Mouse (Mus musculus): ENCODE measurements at regions not wholly inside any gene's neighbourhood (a gene's known extent, or its start where the extent isn't known, plus 50 kb on each side); places are given as distances from the start of the nearest gene placed in this dataset.

DNA sequence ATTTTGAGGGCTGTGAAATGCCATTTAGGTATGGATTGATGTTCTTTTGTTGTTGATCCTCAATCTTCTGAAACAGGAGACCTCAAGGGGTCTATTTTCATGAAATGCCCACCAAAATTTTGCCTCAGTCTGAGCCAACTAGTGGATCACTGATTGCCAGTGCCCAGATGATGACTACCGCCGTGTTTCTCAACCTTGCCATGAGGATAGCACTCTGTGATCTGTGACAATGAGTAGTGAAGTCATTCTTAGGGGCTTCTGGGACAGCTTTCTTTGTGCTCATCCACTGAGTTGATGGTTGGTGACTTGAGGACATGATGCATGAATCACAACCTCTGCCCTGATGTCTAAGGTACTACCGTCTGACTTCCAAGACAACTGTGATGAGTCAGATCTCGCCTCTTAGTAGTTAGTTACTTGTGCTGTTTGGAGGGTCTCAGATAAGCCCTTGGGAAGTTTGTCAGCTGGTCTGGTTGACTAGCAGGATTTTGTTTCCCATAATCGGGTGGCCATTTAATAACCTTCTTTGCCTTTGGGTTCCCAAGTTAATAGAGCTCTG lies 101.2 kb downstream of the Gm5426 start:
- ATAC-seq (replicated peaks; ENCODE audit: low FRiP score) (no peak), DNase-seq (ENCODE audit: low spot score) (no peak)
- 89% methylated on average over 5 of the region's 5 CpGs for WGBS
- no peak overlapping the region for H3K4me2 ChIP-seq (ENCODE audit: low read depth, low read length, severe bottlenecking)
- H3K4me1 ChIP-seq (replicated peaks; ENCODE audit: control insufficient read depth, insufficient read depth, low read length): no peaks in the 10 kb centered on the region
- no peaks in the 10 kb centered on the region for H3K36me3 ChIP-seq (ENCODE audit: control insufficient read depth, insufficient read depth, low read length)
- H3K27me3 ChIP-seq (ENCODE audit: control insufficient read depth, insufficient read depth, low read length): no peaks in the 10 kb centered on the region
- no peak overlapping the region for H3K4me3 ChIP-seq (ENCODE audit: low read depth, low read length)
- H3K9ac ChIP-seq (ENCODE audit: low read length): no peak overlapping the region
- 0 out of 2 replicates have a peak, but pooled peaks cover 2% of the 10 kb centered on the region for H3K9me3 ChIP-seq (ENCODE audit: control insufficient read depth, low read length)
- H3K27ac ChIP-seq (ENCODE audit: low read depth, low read length): no peak overlapping the region

DNA sequence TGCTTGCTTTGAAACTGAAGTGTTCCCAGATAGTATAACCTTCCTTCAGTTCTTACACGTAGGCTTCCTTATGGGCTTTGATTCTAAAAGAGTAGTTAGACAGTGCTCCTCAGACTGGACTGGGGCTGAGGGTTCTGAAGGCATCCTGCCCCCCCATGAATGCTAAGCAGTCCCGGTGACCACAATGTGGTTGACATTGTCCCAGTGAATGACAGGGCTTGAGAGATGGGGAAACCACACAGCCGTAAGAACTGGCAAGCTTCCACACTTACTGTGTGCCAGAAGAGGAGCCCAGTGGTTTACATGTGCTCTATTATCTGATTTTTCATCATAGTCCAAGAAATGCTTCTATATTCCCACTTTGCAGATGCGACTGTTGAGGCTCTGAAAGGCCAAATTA lies 101.8 kb downstream of the Gm5426 start:
- 0 out of 2 replicates have a peak, but pooled peaks cover 2% of the 10 kb centered on the region for H3K9me3 ChIP-seq (ENCODE audit: control insufficient read depth, low read length)
- DNase-seq (ENCODE audit: low spot score): no peak
- no peaks in the 10 kb centered on the region for H3K36me3 ChIP-seq (ENCODE audit: control insufficient read depth, insufficient read depth, low read length)
- no peak overlapping the region for H3K4me2 ChIP-seq (ENCODE audit: low read depth, low read length, severe bottlenecking)
- no peaks in the 10 kb centered on the region for H3K4me1 ChIP-seq (replicated peaks; ENCODE audit: control insufficient read depth, insufficient read depth, low read length)
- no peak overlapping the region for H3K27ac ChIP-seq (ENCODE audit: low read depth, low read length)
- H3K9ac ChIP-seq (ENCODE audit: low read length): no peak overlapping the region
- H3K27me3 ChIP-seq (ENCODE audit: control insufficient read depth, insufficient read depth, low read length): no peaks in the 10 kb centered on the region
- H3K4me3 ChIP-seq (ENCODE audit: low read depth, low read length): no peak overlapping the region
- WGBS: 91% methylated on average over 4 of the region's 4 CpGs
- no peak for ATAC-seq (replicated peaks; ENCODE audit: low FRiP score)

DNA sequence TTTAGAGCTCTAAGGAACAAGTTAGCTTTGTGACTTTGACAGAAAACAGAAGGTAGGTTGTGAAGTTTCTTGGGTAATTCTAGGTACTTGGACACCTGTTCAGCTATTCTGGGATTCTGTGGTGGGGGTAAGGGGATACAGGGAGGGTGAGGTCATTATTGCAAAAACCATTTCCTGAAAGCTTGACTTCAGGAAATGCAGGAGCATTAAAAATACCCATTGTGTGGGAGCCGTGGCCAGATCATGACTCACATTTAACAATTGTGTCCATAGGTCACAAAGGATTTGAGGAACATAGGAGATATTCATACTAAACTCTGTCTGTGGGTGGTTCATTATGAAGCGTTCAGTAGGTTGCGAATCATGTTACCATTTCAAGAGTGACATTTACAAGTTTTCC lies 102.4 kb downstream of the Gm5426 start:
- Histone ChIP-seq H3K9me3 (ENCODE audit: control insufficient read depth, low read length) (0 out of 2 replicates have a peak, but pooled peaks cover 2% of the 10 kb centered on the region), H3K4me2 (ENCODE audit: low read depth, low read length, severe bottlenecking) (no peak overlapping the region), H3K27ac (ENCODE audit: low read depth, low read length) (no peak overlapping the region), H3K4me3 (ENCODE audit: low read depth, low read length) (no peak overlapping the region), H3K9ac (ENCODE audit: low read length) (no peak overlapping the region), H3K27me3 (ENCODE audit: control insufficient read depth, insufficient read depth, low read length) (no peaks in the 10 kb centered on the region), H3K36me3 (ENCODE audit: control insufficient read depth, insufficient read depth, low read length) (no peaks in the 10 kb centered on the region), H3K4me1 (replicated peaks; ENCODE audit: control insufficient read depth, insufficient read depth, low read length) (no peaks in the 10 kb centered on the region)
- DNase-seq (ENCODE audit: low spot score) (no peak), ATAC-seq (replicated peaks; ENCODE audit: low FRiP score) (no peak)
- 91% methylated on average over 3 of the region's 3 CpGs for WGBS

GRCm38 (mm10) chr10:96240591-96240990 lies 104.2 kb downstream of the Gm5426 start:
- Histone ChIP-seq H3K4me3 (ENCODE audit: low read depth, low read length) (no peak overlapping the region), H3K27me3 (ENCODE audit: control insufficient read depth, insufficient read depth, low read length) (no peaks in the 10 kb centered on the region), H3K4me2 (ENCODE audit: low read depth, low read length, severe bottlenecking) (no peak overlapping the region), H3K9ac (ENCODE audit: low read length) (no peak overlapping the region), H3K9me3 (ENCODE audit: control insufficient read depth, low read length) (0 out of 2 replicates have a peak, but pooled peaks cover 2% of the 10 kb centered on the region), H3K4me1 (replicated peaks; ENCODE audit: control insufficient read depth, insufficient read depth, low read length) (no peaks in the 10 kb centered on the region), H3K36me3 (ENCODE audit: control insufficient read depth, insufficient read depth, low read length) (no peaks in the 10 kb centered on the region), H3K27ac (ENCODE audit: low read depth, low read length) (no peak overlapping the region)
- DNase-seq (ENCODE audit: low spot score) (no peak), ATAC-seq (replicated peaks; ENCODE audit: low FRiP score) (no peak)
- WGBS: 94% methylated on average over 4 of the region's 4 CpGs

GRCm38 (mm10) chr10:96253671-96254070 lies 117.3 kb downstream of the Gm5426 start:
- Histone ChIP-seq H3K4me2 (ENCODE audit: low read depth, low read length, severe bottlenecking) (no peak overlapping the region), H3K4me1 (replicated peaks; ENCODE audit: control insufficient read depth, insufficient read depth, low read length) (no peaks in the 10 kb centered on the region), H3K36me3 (ENCODE audit: control insufficient read depth, insufficient read depth, low read length) (no peaks in the 10 kb centered on the region), H3K9me3 (ENCODE audit: control insufficient read depth, low read length) (no peaks in the 10 kb centered on the region), H3K4me3 (ENCODE audit: low read depth, low read length) (no peak overlapping the region), H3K27ac (ENCODE audit: low read depth, low read length) (no peak overlapping the region), H3K9ac (ENCODE audit: low read length) (no peak overlapping the region), H3K27me3 (ENCODE audit: control insufficient read depth, insufficient read depth, low read length) (no peaks in the 10 kb centered on the region)
- ATAC-seq (replicated peaks; ENCODE audit: low FRiP score) (no peak), DNase-seq (ENCODE audit: low spot score) (no peak)

- Histone ChIP-seq H3K9ac (ENCODE audit: low read length) (no peak overlapping the region), H3K4me1 (replicated peaks; ENCODE audit: control insufficient read depth, insufficient read depth, low read length) (no peaks in the 10 kb centered on the region), H3K9me3 (ENCODE audit: control insufficient read depth, low read length) (no peaks in the 10 kb centered on the region), H3K4me2 (ENCODE audit: low read depth, low read length, severe bottlenecking) (no peak overlapping the region), H3K27ac (ENCODE audit: low read depth, low read length) (no peak overlapping the region), H3K4me3 (ENCODE audit: low read depth, low read length) (no peak overlapping the region), H3K36me3 (ENCODE audit: control insufficient read depth, insufficient read depth, low read length) (no peaks in the 10 kb centered on the region), H3K27me3 (ENCODE audit: control insufficient read depth, insufficient read depth, low read length) (no peaks in the 10 kb centered on the region)
- no peak for ATAC-seq (replicated peaks; ENCODE audit: low FRiP score)
- WGBS: 69% methylated on average over 2 of the region's 2 CpGs
- DNase-seq (ENCODE audit: low spot score): no peak
These were observed 118.0 kb downstream of the Gm5426 start for GRCm38 (mm10) chr10:96254250-96254862.

DNA sequence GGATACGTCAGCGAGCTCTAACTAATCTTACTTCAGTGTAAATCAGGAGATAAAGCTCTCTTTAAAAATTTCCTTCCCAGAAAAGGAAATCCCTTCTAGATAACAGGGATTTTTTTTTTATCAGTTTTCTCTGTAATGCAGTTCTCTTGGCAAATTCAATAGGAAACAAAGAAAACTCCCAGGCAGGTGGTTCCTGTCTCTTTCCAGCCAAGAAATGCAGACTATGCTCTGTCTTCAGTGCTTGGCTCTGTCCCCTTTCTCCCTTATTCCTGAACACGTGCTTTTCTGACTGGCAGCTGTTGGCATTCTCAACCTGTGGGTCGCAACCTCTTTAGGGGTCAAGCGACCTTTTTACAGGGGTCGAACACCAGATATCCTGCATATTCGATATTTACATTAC lies 121.5 kb downstream of the Gm5426 start:
- H3K9me3 ChIP-seq (ENCODE audit: control insufficient read depth, low read length): no peaks in the 10 kb centered on the region
- no peaks in the 10 kb centered on the region for H3K4me1 ChIP-seq (replicated peaks; ENCODE audit: control insufficient read depth, insufficient read depth, low read length)
- 84% methylated on average over 7 of the region's 7 CpGs for WGBS
- H3K27me3 ChIP-seq (ENCODE audit: control insufficient read depth, insufficient read depth, low read length): no peaks in the 10 kb centered on the region
- no peak overlapping the region for H3K4me2 ChIP-seq (ENCODE audit: low read depth, low read length, severe bottlenecking)
- H3K9ac ChIP-seq (ENCODE audit: low read length): no peak overlapping the region
- no peaks in the 10 kb centered on the region for H3K36me3 ChIP-seq (ENCODE audit: control insufficient read depth, insufficient read depth, low read length)
- ATAC-seq (replicated peaks; ENCODE audit: low FRiP score) (no peak), DNase-seq (ENCODE audit: low spot score) (no peak)
- H3K4me3 ChIP-seq (ENCODE audit: low read depth, low read length): no peak overlapping the region
- no peak overlapping the region for H3K27ac ChIP-seq (ENCODE audit: low read depth, low read length)

DNA sequence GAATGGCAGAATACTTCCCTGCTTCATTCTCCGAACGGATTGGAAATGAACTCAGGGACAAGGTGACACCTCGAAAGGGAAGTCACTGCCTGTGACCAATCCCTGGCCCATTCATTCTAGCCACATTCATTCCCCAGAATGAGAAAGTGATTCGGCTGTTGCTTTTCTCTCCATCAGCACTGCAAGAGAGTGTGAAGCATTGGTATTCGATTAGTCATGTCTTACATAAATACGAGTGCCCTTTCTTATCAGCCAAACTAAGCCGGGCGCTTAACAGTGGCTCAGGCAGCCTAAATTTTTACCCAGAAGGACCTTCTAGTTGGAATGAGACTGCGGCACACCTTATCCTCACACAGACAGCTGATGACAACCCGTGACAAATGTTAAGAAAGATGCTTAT lies 122.8 kb downstream of the Gm5426 start:
- WGBS: 89% methylated on average over 10 of the region's 10 CpGs
- H3K4me3 ChIP-seq (ENCODE audit: low read depth, low read length): no peak overlapping the region

DNA sequence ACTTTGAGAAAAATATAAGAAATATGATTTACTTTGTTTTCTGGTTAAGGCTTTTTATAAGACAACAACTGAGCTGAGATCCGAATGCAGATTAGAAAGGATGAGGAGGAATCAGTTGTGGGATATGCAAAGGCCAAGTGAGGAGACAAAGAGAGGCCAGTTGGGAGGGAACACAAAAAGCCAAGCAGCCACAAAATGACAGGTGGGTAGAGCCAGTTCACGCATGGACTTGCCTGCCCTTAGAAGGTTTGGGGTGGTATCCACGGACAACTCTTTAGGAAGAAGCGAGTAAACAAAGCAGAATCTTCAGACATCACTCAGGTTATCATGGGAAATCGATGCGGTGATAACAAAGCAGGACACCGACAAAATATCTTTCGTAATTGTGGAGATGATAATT lies 123.2 kb downstream of the Gm5426 start:
- Histone ChIP-seq H3K4me3 (ENCODE audit: low read depth, low read length) (no peak overlapping the region), H3K36me3 (ENCODE audit: control insufficient read depth, insufficient read depth, low read length) (no peaks in the 10 kb centered on the region), H3K4me1 (replicated peaks; ENCODE audit: control insufficient read depth, insufficient read depth, low read length) (peaks cover 3% of the 10 kb centered on the region; the same call in 1 of the 2 replicates), H3K9me3 (ENCODE audit: control insufficient read depth, low read length) (no peaks in the 10 kb centered on the region), H3K4me2 (ENCODE audit: low read depth, low read length, severe bottlenecking) (no peak overlapping the region), H3K27me3 (ENCODE audit: control insufficient read depth, insufficient read depth, low read length) (no peaks in the 10 kb centered on the region), H3K27ac (ENCODE audit: low read depth, low read length) (no peak overlapping the region), H3K9ac (ENCODE audit: low read length) (no peak overlapping the region)
- WGBS: 91% methylated on average over 8 of the region's 8 CpGs
- ATAC-seq (replicated peaks; ENCODE audit: low FRiP score) (no peak), DNase-seq (ENCODE audit: low spot score) (no peak)

More for the DNA sequence above, 122.8 kb downstream of the Gm5426 start:
- Histone ChIP-seq H3K9me3 (ENCODE audit: control insufficient read depth, low read length) (no peaks in the 10 kb centered on the region), H3K9ac (ENCODE audit: low read length) (no peak overlapping the region), H3K4me1 (replicated peaks; ENCODE audit: control insufficient read depth, insufficient read depth, low read length) (peaks cover 3% of the 10 kb centered on the region; the same call in 1 of the 2 replicates), H3K36me3 (ENCODE audit: control insufficient read depth, insufficient read depth, low read length) (no peaks in the 10 kb centered on the region), H3K4me2 (ENCODE audit: low read depth, low read length, severe bottlenecking) (no peak overlapping the region), H3K27ac (ENCODE audit: low read depth, low read length) (no peak overlapping the region), H3K27me3 (ENCODE audit: control insufficient read depth, insufficient read depth, low read length) (no peaks in the 10 kb centered on the region)
- no peak for ATAC-seq (replicated peaks; ENCODE audit: low FRiP score)
- no peak for DNase-seq (ENCODE audit: low spot score)

Data from forebrain, embryonic 11.5 days (tissue).